Mouse (Mus musculus) heart, adult 2 months (tissue): Measurements from ENCODE around the gene Kif24. TPM values are rescaled to one million over a fixed set of nuclear protein-coding genes. Genes with fewer than 3 reads are reported as not detected.

ENCODE experiments used
- DNase-seq, 2 experiments: peaks; one replicate each; pipeline ENCODE4 v3.0.0; 2021
- H3K27ac ChIP-seq: fragments of 200-600 bp; 2 replicates; pipeline ENCODE4 v1.8.1; 2022
- H3K27me3 ChIP-seq: fragments of 200-500 bp; 2 replicates; pipeline ENCODE4 v1.6.1; 2012; ENCODE audit warnings: mild to moderate bottlenecking, low read length, inconsistent platforms, mixed read lengths; ENCODE audit not compliant: control insufficient read depth, insufficient read depth
- H3K36me3 ChIP-seq: fragments of 200-500 bp; 2 replicates; pipeline ENCODE4 v1.6.1; 2012; ENCODE audit warnings: low read length, inconsistent platforms; ENCODE audit not compliant: control insufficient read depth, insufficient read depth
- H3K4me1 ChIP-seq: fragments of 200-500 bp; 2 replicates; pipeline ENCODE4 v1.6.1; 2011; ENCODE audit warnings: low read length; ENCODE audit not compliant: control insufficient read depth, insufficient read depth
- H3K4me3 ChIP-seq: fragments of 200-600 bp; 2 replicates; pipeline ENCODE4 v1.8.1; 2022
- H3K79me2 ChIP-seq: fragments of 200-500 bp; replicated peaks from 2 replicates; pipeline ENCODE4 v1.6.1; 2012; ENCODE audit warnings: mild to moderate bottlenecking, inconsistent platforms, low read length, moderate library complexity, mixed read lengths; ENCODE audit not compliant: control insufficient read depth, insufficient read depth
- H3K9ac ChIP-seq: fragments of 200-500 bp; 2 replicates; pipeline ENCODE4 v1.6.1; 2012; ENCODE audit warnings: low read depth, mild to moderate bottlenecking, control low read depth, inconsistent platforms, low read length, mixed read lengths
- CTCF ChIP-seq: fragments of 200-600 bp; IDR thresholded peaks from 2 replicates; pipeline ENCODE4 v1.8.1; 2022; ENCODE audit warnings: antibody characterized with exemption, mild to moderate bottlenecking, moderate library complexity
- EP300 ChIP-seq: fragments of 200-500 bp; IDR thresholded peaks from 2 replicates; pipeline ENCODE4 v1.6.1; 2011; ENCODE audit warnings: low read depth, low read length, control low read depth; ENCODE audit not compliant: insufficient read depth
- POLR2A ChIP-seq: fragments of 200-500 bp; IDR thresholded peaks from 2 replicates; pipeline ENCODE4 v1.6.1; 2011; ENCODE audit warnings: mild to moderate bottlenecking, low read depth, low read length, control low read depth; ENCODE audit not compliant: insufficient read depth
- WGBS: fragments of 180-500 bp; shearing (Covaris S2); methylation state at CpG from one replicate; pipeline ENCODE4 v1.1.7; 2018; 5-methylcytosine and 5-hydroxymethylcytosine counted together
- intact Hi-C: fragments of 180-260 bp; cut with DNase I; formaldehyde crosslinking; loops from one replicate; pipeline ENCODE4 v1.15.1; 2025
- long read RNA-seq: library from polyadenylated mRNA; stranded (forward); transcript quantifications from one replicate; pipeline ENCODE4 v2.0.0, GENCODE M21; 2021
- polyA plus RNA-seq: library from polyadenylated mRNA; depleted of rRNA; stranded (reverse); fragments of >200 nt; gene quantifications from 2 replicates; pipeline ENCODE4 v1.2.3, GENCODE M21; 2012; rRNA removed
- total RNA-seq, 2 experiments: library from RNA; stranded (reverse); gene quantifications; 2 replicates each; pipeline ENCODE4 v1.2.3; 2021

Gene Kif24
- under 1 TPM; 0.10 to 0.70 TPM for total RNA-seq
- 0.29 and 0.41 TPM in 2 replicates for polyA plus RNA-seq
- long read RNA-seq = 0 reads

DNA sequence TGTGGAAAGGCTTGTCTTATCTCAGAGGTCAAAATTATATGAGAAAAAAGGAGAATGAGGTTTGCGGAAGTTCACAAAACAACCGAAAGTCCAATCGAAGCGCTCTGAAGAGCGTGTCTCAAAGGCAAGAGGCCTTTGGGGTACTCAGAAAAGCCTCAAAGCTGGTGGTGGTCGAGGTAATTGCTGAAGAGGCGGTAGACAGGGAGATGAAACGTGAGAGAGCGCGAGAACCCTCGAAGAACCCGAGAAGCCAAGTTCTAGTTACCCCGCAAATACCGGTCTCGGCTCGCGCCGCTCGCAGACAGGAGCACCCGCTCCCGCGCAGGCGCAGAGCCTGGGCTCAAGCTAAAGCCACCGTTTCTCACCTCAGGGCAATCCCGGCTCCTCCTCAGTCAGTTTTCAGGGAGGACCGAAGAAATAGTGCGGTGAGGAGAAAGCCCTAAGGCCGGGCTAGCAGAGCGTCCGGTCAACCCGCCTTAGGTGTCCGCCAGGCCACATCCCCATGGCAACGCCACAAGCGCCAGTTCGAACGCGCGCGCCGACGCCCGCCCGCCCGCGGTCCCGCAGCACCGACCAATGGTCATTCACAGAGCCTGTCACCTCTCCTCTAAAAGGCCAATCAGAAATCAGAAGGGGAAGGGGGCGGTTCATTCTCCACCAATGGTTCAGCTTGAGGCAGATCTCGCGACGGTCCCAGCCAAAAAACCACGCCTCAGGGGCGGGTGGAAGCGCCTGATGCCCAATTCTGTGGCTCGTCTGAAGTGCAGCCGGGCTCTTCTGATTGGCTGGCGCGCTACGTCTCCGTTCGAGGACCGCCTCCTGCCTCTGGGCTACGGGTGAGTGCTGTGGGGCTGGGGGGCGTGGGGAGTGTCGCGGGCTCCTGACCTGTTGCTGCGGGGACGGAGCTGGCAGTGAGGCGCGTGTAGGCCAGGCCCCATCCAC, at the start of gene Kif24, which contains the start of gene Nudt2:
Kif24 (minus strand) TSS at position 543 of the 942 bp plus-strand sequence.
Nudt2 (plus strand) TSS at position 807 of the 942 bp plus-strand sequence.
- peak within 1 kb of the TSS; percentile 79 for H3K27ac ChIP-seq
- intact Hi-C loops = loop anchor here (5.0 to 10.0 kb wide), 3 partner anchors 88 to 740 kb away; partner anchors contain the start of gene Dnaja1

GRCm38 (mm10) chr4:41513714-41514113, 49.0 kb upstream of the Kif24 start:
- intact Hi-C loops = no loop called here

More for the DNA sequence above, at the start of gene Kif24, which contains the start of gene Nudt2:
- peak; percentile 19; the same call in 1 of the 2 replicates for TF ChIP-seq CTCF
- TF ChIP-seq EP300 = 0 out of 2 replicates have a peak, but pooled peaks have one; percentile 36
- peak; percentile 64; the same call in 1 of the 2 replicates for TF ChIP-seq POLR2A
- peak; percentile 95 to 99 for DNase-seq
- peak within 1 kb of the TSS; percentile 90 for H3K4me3 ChIP-seq
- peaks cover 2% of the 10 kb centered on the region for H3K4me1 ChIP-seq
- WGBS = under 1% methylated on average over 70 of the region's 70 CpGs
- peak within 1 kb of the TSS; percentile 78 for H3K9ac ChIP-seq
- no peaks in the 10 kb centered on the region for H3K27me3 ChIP-seq
- no peaks in the 10 kb centered on the region for H3K79me2 ChIP-seq
- no peaks in the 10 kb centered on the region for H3K36me3 ChIP-seq

GRCm38 (mm10) chr4:41513309-41513708, 48.6 kb upstream of the Kif24 start:
- intact Hi-C loops = no loop called here
- H3K4me3 ChIP-seq = no peak overlapping the region
- no peak overlapping the region for H3K27ac ChIP-seq
- TF ChIP-seq EP300 = no peak
- no peak for TF ChIP-seq CTCF
- TF ChIP-seq POLR2A = no peak
- 32% methylated on average over 4 of the region's 4 CpGs for WGBS
- H3K27me3 ChIP-seq = no peaks in the 10 kb centered on the region
- no peaks in the 10 kb centered on the region for H3K36me3 ChIP-seq
- no peak for DNase-seq
- no peaks in the 10 kb centered on the region for H3K79me2 ChIP-seq
- H3K9ac ChIP-seq = no peak overlapping the region
- H3K4me1 ChIP-seq = no peaks in the 10 kb centered on the region

More at GRCm38 (mm10) chr4:41513714-41514113, 49.0 kb upstream of the Kif24 start:
- Histone ChIP-seq H3K9ac (no peak overlapping the region), H3K4me3 (no peak overlapping the region), H3K27ac (no peak overlapping the region), H3K27me3 (no peaks in the 10 kb centered on the region), H3K79me2 (no peaks in the 10 kb centered on the region), H3K4me1 (no peaks in the 10 kb centered on the region), H3K36me3 (no peaks in the 10 kb centered on the region)
- 22% methylated on average over 8 of the region's 8 CpGs for WGBS
- TF ChIP-seq POLR2A = no peak
- no peak for TF ChIP-seq EP300
- no peak for TF ChIP-seq CTCF
- no peak for DNase-seq

GRCm38 (mm10) chr4:41507998-41508397, 43.3 kb upstream of the Kif24 start:
- H3K9ac ChIP-seq = no peak overlapping the region
- H3K27me3 ChIP-seq = no peaks in the 10 kb centered on the region
- 61% methylated on average over 7 of the region's 7 CpGs for WGBS
- H3K4me3 ChIP-seq = no peak overlapping the region
- H3K36me3 ChIP-seq = no peaks in the 10 kb centered on the region
- TF ChIP-seq CTCF (no peak), EP300 (no peak), POLR2A (no peak)
- DNase-seq = no peak
- peaks cover 6% of the 10 kb centered on the region; the same call in 1 of the 2 replicates for H3K4me1 ChIP-seq
- no peaks in the 10 kb centered on the region for H3K79me2 ChIP-seq
- intact Hi-C loops = no loop called here
- no peak overlapping the region for H3K27ac ChIP-seq

- TF ChIP-seq EP300 (no peak), CTCF (no peak), POLR2A (no peak)
- intact Hi-C loops = no loop called here
- Histone ChIP-seq H3K27ac (no peak overlapping the region; the same call in 1 of the 2 replicates), H3K4me3 (peak overlapping the region; percentile 58), H3K79me2 (no peaks in the 10 kb centered on the region), H3K36me3 (no peaks in the 10 kb centered on the region), H3K27me3 (no peaks in the 10 kb centered on the region), H3K9ac (peak overlapping the region; percentile 52), H3K4me1 (peaks cover 6% of the 10 kb centered on the region; the same call in 1 of the 2 replicates)
- DNase-seq = no peak
- 16% methylated on average over 22 of the region's 22 CpGs for WGBS
Observed at GRCm38 (mm10) chr4:41507326-41507924, 42.7 kb upstream of the Kif24 start.
